Mouse (Mus musculus) mature B cell (primary cell): Measurements from ENCODE around the gene Slmap.
"Not testable (repeated sequence)": the region's sequence is repeated elsewhere in the genome, so short reads cannot be mapped to it uniquely, and the experiment has no call there.

Source experiments
- in situ Hi-C: fragments of 300-500 bp; cut with MboI; formaldehyde crosslinking; loops from 2 replicates; pipeline ENCODE4 v1.14.3; 2019

Gene Slmap

GRCm38 (mm10) chr14:26534757-26535479 lies at the start of gene Slmap:
TSS of gene Slmap (minus strand) at chr14:26534931.
- in situ Hi-C loops, result no loop called here

- in situ Hi-C loops, result no loop called here
Measured at GRCm38 (mm10) chr14:26583645-26584044, 48.9 kb upstream of the Slmap start.

- in situ Hi-C loops, result no loop called here
Measured at GRCm38 (mm10) chr14:26579346-26580343, 44.9 kb upstream of the Slmap start.

GRCm38 (mm10) chr14:26578791-26579191 lies 44.1 kb upstream of the Slmap start:
- in situ Hi-C loops, result no loop called here

GRCm38 (mm10) chr14:26576255-26576780 lies 41.6 kb upstream of the Slmap start:
- in situ Hi-C loops, result no loop called here

- in situ Hi-C loops, result not testable (repeated sequence)
Measured at GRCm38 (mm10) chr14:26573556-26573955, 38.8 kb upstream of the Slmap start, which contains the start of gene Dennd6a. TSS of gene Dennd6a (plus strand) at chr14:26573856.

- in situ Hi-C loops, result no loop called here
Measured at GRCm38 (mm10) chr14:26571951-26572675, 37.4 kb upstream of the Slmap start.

- in situ Hi-C loops, result no loop called here
Measured at GRCm38 (mm10) chr14:26569880-26570279, 35.1 kb upstream of the Slmap start.

GRCm38 (mm10) chr14:26562247-26562646 lies 27.5 kb upstream of the Slmap start:
- in situ Hi-C loops, result no loop called here

- in situ Hi-C loops, result no loop called here
Measured at GRCm38 (mm10) chr14:26558536-26558935, 23.8 kb upstream of the Slmap start.

GRCm38 (mm10) chr14:26557581-26557980 lies 22.9 kb upstream of the Slmap start:
- in situ Hi-C loops, result no loop called here

GRCm38 (mm10) chr14:26552853-26553252 lies 18.1 kb upstream of the Slmap start:
- in situ Hi-C loops, result no loop called here

- in situ Hi-C loops, result no loop called here
Measured at GRCm38 (mm10) chr14:26552441-26552840, 17.7 kb upstream of the Slmap start.

- in situ Hi-C loops, result no loop called here
Measured at GRCm38 (mm10) chr14:26550712-26551111, 16.0 kb upstream of the Slmap start.

- in situ Hi-C loops, result no loop called here
Measured at GRCm38 (mm10) chr14:26547516-26548488, 13.1 kb upstream of the Slmap start.

- in situ Hi-C loops, result no loop called here
Measured at GRCm38 (mm10) chr14:26542136-26542535, 7.4 kb upstream of the Slmap start.

GRCm38 (mm10) chr14:26540577-26540976 lies 5.8 kb upstream of the Slmap start:
- in situ Hi-C loops, result no loop called here

- in situ Hi-C loops, result no loop called here
Measured at GRCm38 (mm10) chr14:26539241-26539640, 4.5 kb upstream of the Slmap start.

- in situ Hi-C loops, result no loop called here
Measured at GRCm38 (mm10) chr14:26533821-26534756, 642 bp downstream of the Slmap start.
